Mouse (Mus musculus) thymus, adult 2 months (tissue): ENCODE data around the gene Whamm.

Experiments
- CTCF ChIP-seq: fragments of 200-500 bp; IDR thresholded peaks from 2 replicates; pipeline ENCODE4 v1.5.1; 2012; ENCODE audit warnings: mild to moderate bottlenecking, control low read depth, low read length, moderate library complexity, borderline replicate concordance; ENCODE audit not compliant: control insufficient read depth, poor library complexity, insufficient read depth; ENCODE audit errors: extremely low read depth
- POLR2A ChIP-seq: fragments of 200-500 bp; IDR thresholded peaks from 2 replicates; pipeline ENCODE4 v1.6.1; 2012; ENCODE audit warnings: mild to moderate bottlenecking, low read length, control low read depth, moderate library complexity; ENCODE audit not compliant: control insufficient read depth, poor library complexity, insufficient read depth; ENCODE audit errors: extremely low read depth

DNA sequence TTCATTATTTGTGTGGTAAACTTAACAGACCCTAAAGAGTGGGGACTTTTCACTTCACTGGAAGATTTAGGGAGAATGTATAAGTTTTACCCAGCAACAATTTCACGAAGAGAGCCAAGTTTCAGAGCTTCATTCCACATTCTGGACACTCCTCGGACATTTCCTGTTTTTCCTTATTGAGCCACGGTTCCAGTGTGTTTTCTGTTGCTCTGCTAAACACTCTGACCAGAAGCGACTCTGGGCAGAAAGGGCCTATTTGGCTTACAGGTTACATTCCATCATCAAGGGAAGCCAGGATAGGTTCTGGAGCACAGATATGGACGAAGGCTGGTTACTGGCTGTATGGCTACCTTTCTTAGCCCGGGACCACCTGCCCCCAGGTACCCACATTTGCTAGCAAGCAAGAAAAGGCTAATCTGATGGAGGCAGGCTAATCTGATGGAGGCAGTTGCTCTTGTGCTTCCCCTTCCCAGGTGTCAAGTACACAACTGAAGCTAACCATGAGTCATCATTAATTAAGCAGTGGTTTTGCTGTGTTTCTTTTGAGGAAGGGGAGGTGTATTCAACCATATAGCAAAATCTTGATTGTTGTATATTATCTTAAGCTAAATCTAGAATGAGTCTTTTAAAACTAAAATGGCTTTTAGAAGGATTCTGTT is 1.7 kb downstream of the Whamm start:
- no peak for TF ChIP-seq CTCF
- TF ChIP-seq POLR2A, result no peak
